Mouse (Mus musculus) forebrain, embryonic 15.5 days (tissue): ENCODE results near the gene Cul1. TPM values are rescaled to one million over a fixed set of nuclear protein-coding genes. Genes with fewer than 3 reads are reported as not detected.

Experiments
- ATAC-seq: fragments of 200-750 bp; cut with Nextera tagmentation; replicated peaks from 2 replicates; pipeline ENCODE4 v1.8.0; 2017; ENCODE audit warnings: mild to moderate bottlenecking, moderate TSS enrichment, moderate library complexity
- H3K27ac ChIP-seq: fragments of 300-500 bp; sonication (generic); replicated peaks from 2 replicates; pipeline ENCODE4 v1.5.1; 2015; ENCODE audit warnings: mild to moderate bottlenecking, inconsistent platforms
- H3K27me3 ChIP-seq: fragments of 300-500 bp; sonication (generic); 2 replicates; pipeline ENCODE4 v1.6.1; 2015; ENCODE audit warnings: inconsistent platforms
- H3K36me3 ChIP-seq: fragments of 300-500 bp; sonication (generic); 2 replicates; pipeline ENCODE4 v1.6.1; 2015; ENCODE audit warnings: mild to moderate bottlenecking, inconsistent platforms
- H3K4me1 ChIP-seq: fragments of 300-500 bp; sonication (generic); 2 replicates; pipeline ENCODE4 v1.6.1; 2015; ENCODE audit warnings: inconsistent platforms
- H3K4me2 ChIP-seq: fragments of 300-500 bp; sonication (generic); replicated peaks from 2 replicates; pipeline ENCODE4 v1.6.1; 2015; ENCODE audit warnings: mild to moderate bottlenecking, inconsistent platforms
- H3K4me3 ChIP-seq: fragments of 300-500 bp; sonication (generic); 2 replicates; pipeline ENCODE4 v1.5.1; 2015; ENCODE audit warnings: mild to moderate bottlenecking, inconsistent platforms
- H3K9ac ChIP-seq: fragments of 300-500 bp; sonication (generic); replicated peaks from 2 replicates; pipeline ENCODE4 v1.6.1; 2015; ENCODE audit warnings: mild to moderate bottlenecking, inconsistent platforms
- H3K9me3 ChIP-seq: fragments of 300-500 bp; sonication (generic); 2 replicates; pipeline ENCODE4 v1.6.1; 2016; ENCODE audit warnings: inconsistent platforms
- WGBS: fragments of 180-500 bp; shearing (Covaris S2); methylation state at CpG from one replicate; pipeline ENCODE4 v1.1.7; 2015; ENCODE audit warnings: mixed read lengths; 5-methylcytosine and 5-hydroxymethylcytosine counted together
- polyA plus RNA-seq: library from polyadenylated mRNA; unstranded; fragments of >200 nt; fragmentation: Nextera tagmentation; extraction: Ambion mirVana; gene quantifications from 2 replicates; pipeline ENCODE4 v1.2.1, GENCODE M21; 2015

The Cul1 gene
- polyA plus RNA-seq, 1 experiment from 2014 or later, result 183 TPM

DNA sequence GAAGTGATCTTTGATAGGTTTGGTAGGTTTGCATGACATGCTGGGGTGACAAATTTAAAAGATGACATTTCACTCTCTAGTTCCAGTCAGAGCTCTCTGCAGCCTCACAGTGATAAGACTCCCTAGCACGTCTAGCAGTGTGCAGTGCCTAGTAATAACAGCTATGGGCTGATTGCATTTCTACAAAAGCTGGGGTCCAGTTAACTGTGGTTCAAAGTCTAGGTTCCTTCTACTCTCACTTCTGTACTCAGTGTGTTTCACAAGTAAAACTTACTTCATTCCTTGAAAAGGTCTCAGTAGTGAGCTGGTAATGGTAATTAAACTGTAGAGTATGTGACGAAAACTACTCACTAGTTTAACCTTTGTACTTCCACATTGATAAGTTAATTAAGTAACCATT lies 66.8 kb downstream of the Cul1 start:
- H3K27ac ChIP-seq, result no peak overlapping the region
- H3K9ac ChIP-seq, result no peak overlapping the region
- WGBS, result 91% methylated on average over 2 of the region's 2 CpGs
- no peaks in the 10 kb centered on the region for H3K27me3 ChIP-seq
- H3K9me3 ChIP-seq, result no peaks in the 10 kb centered on the region
- no peak for ATAC-seq
- H3K4me1 ChIP-seq, result no peaks in the 10 kb centered on the region
- peaks cover 92% of the 10 kb centered on the region for H3K36me3 ChIP-seq
- no peak overlapping the region for H3K4me3 ChIP-seq
- H3K4me2 ChIP-seq, result no peak overlapping the region

- Histone ChIP-seq H3K4me2 (no peak overlapping the region), H3K4me3 (no peak overlapping the region), H3K27ac (no peak overlapping the region), H3K9me3 (no peaks in the 10 kb centered on the region), H3K4me1 (no peaks in the 10 kb centered on the region), H3K9ac (no peak overlapping the region), H3K36me3 (peaks cover 91% of the 10 kb centered on the region), H3K27me3 (no peaks in the 10 kb centered on the region)
- ATAC-seq, result no peak
- 95% methylated on average over 3 of the region's 3 CpGs for WGBS
Observed at GRCm38 (mm10) chr6:47522431-47522830, 69.2 kb downstream of the Cul1 start.

DNA sequence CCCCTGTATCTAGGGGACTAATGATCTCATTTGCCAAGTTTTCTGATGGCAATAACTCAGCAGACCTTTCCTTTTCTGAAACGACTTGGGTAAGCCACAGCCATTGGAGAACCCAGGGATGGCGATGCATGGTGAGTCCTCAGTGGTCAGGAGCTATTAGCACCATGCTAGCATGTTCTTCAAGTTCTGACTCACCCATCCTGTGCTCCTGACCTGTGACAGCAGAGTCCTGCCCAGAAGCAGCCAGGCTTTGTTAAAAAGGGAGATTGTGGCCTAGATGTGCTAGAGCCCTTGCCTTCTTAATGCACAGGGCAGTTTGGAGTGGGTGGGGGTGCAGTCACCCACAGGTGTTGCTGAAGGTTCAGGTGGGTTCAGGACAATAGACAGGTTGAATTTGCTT lies 71.8 kb downstream of the Cul1 start:
- Histone ChIP-seq H3K9me3 (no peaks in the 10 kb centered on the region), H3K27ac (no peak overlapping the region; the same call in 1 of the 2 replicates), H3K4me3 (no peak overlapping the region), H3K4me2 (no peak overlapping the region), H3K4me1 (no peaks in the 10 kb centered on the region), H3K36me3 (peaks cover 94% of the 10 kb centered on the region), H3K9ac (no peak overlapping the region), H3K27me3 (no peaks in the 10 kb centered on the region)
- no peak; the same call in 1 of the 2 replicates for ATAC-seq
- WGBS, result 87% methylated on average over 2 of the region's 2 CpGs

DNA sequence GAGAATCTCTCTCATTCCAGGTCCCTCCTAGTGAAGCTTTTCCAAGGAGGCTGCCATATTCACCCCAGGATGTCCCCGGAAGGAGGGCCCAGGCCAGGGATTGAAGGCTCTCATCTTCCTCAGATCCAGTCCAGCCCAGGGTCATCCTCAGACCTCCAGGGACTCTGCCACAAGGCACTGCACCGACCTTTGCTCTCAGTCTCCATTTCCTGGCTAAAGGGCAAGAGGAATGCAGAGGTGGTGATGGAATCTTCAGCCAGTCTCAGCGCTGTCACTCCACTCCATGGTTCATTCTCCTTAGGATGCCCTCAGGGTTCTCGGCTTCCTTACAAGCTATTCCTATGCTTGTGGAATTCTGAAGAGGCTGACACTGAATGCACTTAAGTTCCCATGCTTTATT lies 73.2 kb downstream of the Cul1 start:
- H3K4me1 ChIP-seq, result no peaks in the 10 kb centered on the region
- peak overlapping the region; percentile 24; the same call in 1 of the 2 replicates for H3K27ac ChIP-seq
- no peak for ATAC-seq
- no peaks in the 10 kb centered on the region for H3K27me3 ChIP-seq
- H3K4me2 ChIP-seq, result no peak overlapping the region
- 79% methylated on average over 4 of the region's 4 CpGs for WGBS
- H3K9ac ChIP-seq, result no peak overlapping the region
- peaks cover 96% of the 10 kb centered on the region for H3K36me3 ChIP-seq
- H3K4me3 ChIP-seq, result no peak overlapping the region
- H3K9me3 ChIP-seq, result no peaks in the 10 kb centered on the region

DNA sequence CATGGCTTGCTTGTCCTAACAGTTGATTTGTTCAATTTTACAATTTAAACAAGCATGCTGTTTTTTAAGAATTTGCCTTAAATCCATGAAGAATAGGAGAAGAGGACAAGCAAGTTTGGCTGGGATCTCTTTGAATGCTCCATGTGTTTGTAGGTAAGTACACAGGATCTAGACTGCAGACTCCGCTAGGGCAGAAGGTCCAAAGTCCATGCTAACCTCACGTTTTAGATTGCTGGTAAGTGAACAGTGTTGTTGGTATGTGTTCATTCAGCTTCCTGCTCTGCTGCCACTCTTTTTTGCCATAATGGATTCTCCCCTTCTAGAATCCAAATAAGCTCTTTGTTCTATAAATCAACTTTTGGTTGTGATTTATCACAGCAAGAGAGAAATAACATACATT lies 73.9 kb downstream of the Cul1 start:
- H3K27me3 ChIP-seq, result no peaks in the 10 kb centered on the region
- H3K4me3 ChIP-seq, result no peak overlapping the region
- 80% methylated on average over 2 of the region's 2 CpGs for WGBS
- H3K36me3 ChIP-seq, result peaks cover 93% of the 10 kb centered on the region
- no peak overlapping the region for H3K4me2 ChIP-seq
- no peak overlapping the region for H3K27ac ChIP-seq
- no peaks in the 10 kb centered on the region for H3K4me1 ChIP-seq
- no peaks in the 10 kb centered on the region for H3K9me3 ChIP-seq
- no peak for ATAC-seq
- H3K9ac ChIP-seq, result no peak overlapping the region

DNA sequence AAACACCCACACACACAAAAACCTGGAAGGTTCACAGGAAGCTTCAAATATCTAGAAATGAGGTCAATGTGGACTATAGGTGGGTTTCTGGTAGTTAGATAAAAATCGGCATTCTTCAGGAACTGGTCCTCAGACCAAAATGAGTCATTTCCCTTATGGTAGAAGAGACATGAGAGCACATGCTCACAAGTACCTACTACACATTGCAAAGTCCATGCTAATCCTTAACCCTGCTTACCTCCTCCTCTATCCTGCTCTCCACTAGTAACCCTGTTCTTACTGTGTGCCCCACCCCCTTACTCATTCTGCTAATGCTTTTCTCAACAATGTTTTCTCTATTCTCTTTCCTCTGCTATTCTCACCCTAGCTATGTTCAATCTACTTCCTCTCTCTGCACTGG lies 74.5 kb downstream of the Cul1 start:
- H3K9me3 ChIP-seq, result no peaks in the 10 kb centered on the region
- H3K4me3 ChIP-seq, result no peak overlapping the region
- no peaks in the 10 kb centered on the region for H3K27me3 ChIP-seq
- H3K4me1 ChIP-seq, result no peaks in the 10 kb centered on the region
- H3K4me2 ChIP-seq, result no peak overlapping the region
- H3K9ac ChIP-seq, result no peak overlapping the region
- 83% methylated on average over 1 of the region's 1 CpGs for WGBS
- no peak for ATAC-seq
- peaks cover 93% of the 10 kb centered on the region for H3K36me3 ChIP-seq
- no peak overlapping the region for H3K27ac ChIP-seq

- no peaks in the 10 kb centered on the region for H3K27me3 ChIP-seq
- H3K36me3 ChIP-seq, result peaks cover 87% of the 10 kb centered on the region
- H3K4me2 ChIP-seq, result no peak overlapping the region
- no peak overlapping the region for H3K9ac ChIP-seq
- H3K4me1 ChIP-seq, result no peaks in the 10 kb centered on the region
- H3K27ac ChIP-seq, result no peak overlapping the region
- H3K4me3 ChIP-seq, result no peak overlapping the region
- 81% methylated on average over 1 of the region's 1 CpGs for WGBS
- H3K9me3 ChIP-seq, result no peaks in the 10 kb centered on the region
- ATAC-seq, result no peak
Observed at GRCm38 (mm10) chr6:47532547-47532946, 79.3 kb downstream of the Cul1 start.

DNA sequence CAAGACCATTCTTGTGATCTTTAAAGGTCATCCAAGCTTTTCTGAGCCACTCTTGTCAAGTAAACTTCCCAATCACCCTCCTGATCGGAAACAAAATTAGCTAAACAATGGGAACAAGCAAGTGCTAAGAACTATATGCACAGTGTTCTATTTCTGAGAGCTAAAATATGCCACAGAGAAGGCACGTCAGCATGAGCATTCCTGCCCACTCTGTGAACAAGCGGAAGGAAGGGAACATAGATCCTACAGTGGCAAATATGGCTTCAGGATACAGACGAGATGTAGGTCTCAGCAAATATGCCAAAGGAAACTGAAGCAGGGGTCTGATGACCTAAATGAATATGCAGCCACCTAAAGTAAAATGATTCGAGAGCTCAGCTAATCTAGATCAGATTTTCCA lies 82.1 kb downstream of the Cul1 start:
- H3K4me3 ChIP-seq, result no peak overlapping the region
- ATAC-seq, result no peak
- no peak overlapping the region for H3K9ac ChIP-seq
- H3K4me1 ChIP-seq, result no peaks in the 10 kb centered on the region
- H3K4me2 ChIP-seq, result no peak overlapping the region
- H3K36me3 ChIP-seq, result peaks cover 63% of the 10 kb centered on the region
- no peak overlapping the region for H3K27ac ChIP-seq
- H3K9me3 ChIP-seq, result no peaks in the 10 kb centered on the region
- no peaks in the 10 kb centered on the region for H3K27me3 ChIP-seq
- 91% methylated on average over 5 of the region's 5 CpGs for WGBS

DNA sequence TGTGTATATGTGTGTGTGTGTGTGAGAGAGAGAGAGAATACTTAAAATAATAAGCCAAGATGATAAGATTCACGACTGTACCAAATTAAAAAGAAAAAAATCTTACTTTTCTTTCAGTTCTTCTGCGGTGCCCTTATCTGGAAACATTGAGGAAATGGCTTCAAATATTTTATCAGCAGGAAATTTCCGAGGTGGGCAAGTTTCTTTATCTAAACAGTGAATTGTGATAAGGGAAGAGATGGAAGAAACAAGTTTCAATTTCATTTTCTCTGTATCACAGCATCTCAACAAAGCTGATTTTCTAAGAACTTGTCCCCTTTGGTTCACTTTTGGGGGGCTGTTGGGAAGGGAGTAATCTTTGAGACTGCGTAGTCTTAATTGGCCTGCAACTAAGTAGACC lies 99.1 kb downstream of the Cul1 start:
- no peak overlapping the region for H3K4me2 ChIP-seq
- no peaks in the 10 kb centered on the region for H3K4me1 ChIP-seq
- no peaks in the 10 kb centered on the region for H3K9me3 ChIP-seq
- no peak overlapping the region for H3K4me3 ChIP-seq
- H3K9ac ChIP-seq, result no peak overlapping the region
- H3K27ac ChIP-seq, result no peak overlapping the region
- no peaks in the 10 kb centered on the region for H3K27me3 ChIP-seq
- H3K36me3 ChIP-seq, result peaks cover 76% of the 10 kb centered on the region
- ATAC-seq, result no peak
- 91% methylated on average over 4 of the region's 4 CpGs for WGBS

DNA sequence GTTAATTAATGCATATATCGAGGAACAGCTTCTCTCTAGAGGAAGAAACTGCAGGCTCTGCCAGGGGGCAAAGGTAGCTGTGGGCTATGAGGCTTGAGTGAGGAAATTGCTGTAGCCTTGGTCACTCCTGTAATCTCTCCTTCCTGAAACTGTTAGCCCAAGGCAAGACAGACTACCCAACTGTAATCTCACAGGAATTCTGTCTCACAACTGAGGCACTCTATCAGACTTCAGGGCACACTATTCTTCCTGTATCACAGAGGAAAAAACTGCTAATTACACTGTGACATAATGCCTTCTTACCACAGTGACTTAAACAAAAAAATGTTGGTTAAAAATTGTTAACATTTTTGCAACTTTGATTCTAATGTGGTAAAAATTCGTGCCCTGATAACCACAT lies 106.1 kb downstream of the Cul1 start:
- Histone ChIP-seq H3K27ac (no peak overlapping the region), H3K4me2 (no peak overlapping the region), H3K4me3 (no peak overlapping the region), H3K27me3 (no peaks in the 10 kb centered on the region), H3K9ac (no peak overlapping the region), H3K9me3 (no peaks in the 10 kb centered on the region), H3K4me1 (no peaks in the 10 kb centered on the region), H3K36me3 (peaks cover 49% of the 10 kb centered on the region)
- ATAC-seq, result no peak
- 90% methylated on average over 2 of the region's 2 CpGs for WGBS

DNA sequence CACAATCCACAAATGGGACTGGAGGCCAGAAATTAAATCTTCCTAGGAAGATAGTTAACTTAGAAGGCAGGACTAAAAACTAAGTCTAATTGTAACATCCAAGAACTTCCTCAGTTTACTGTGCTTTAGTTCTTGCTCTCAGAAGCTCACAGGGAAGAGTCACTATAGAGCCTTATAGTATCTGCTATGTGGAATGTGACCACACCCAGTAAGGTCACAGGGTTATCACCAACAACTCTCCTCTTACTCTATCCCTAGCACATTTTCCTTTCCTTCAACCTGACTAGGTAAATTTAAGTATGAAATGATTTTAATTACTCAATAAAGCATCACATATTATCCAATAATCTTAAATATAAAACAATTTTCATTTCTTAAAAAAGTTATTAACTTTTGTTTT lies 107.2 kb downstream of the Cul1 start:
- ATAC-seq, result no peak
- peaks cover 43% of the 10 kb centered on the region for H3K36me3 ChIP-seq
- no peak overlapping the region for H3K4me2 ChIP-seq
- H3K4me3 ChIP-seq, result no peak overlapping the region
- H3K27ac ChIP-seq, result no peak overlapping the region
- H3K9me3 ChIP-seq, result no peaks in the 10 kb centered on the region
- no peak overlapping the region for H3K9ac ChIP-seq
- no peaks in the 10 kb centered on the region for H3K27me3 ChIP-seq
- no peaks in the 10 kb centered on the region for H3K4me1 ChIP-seq

DNA sequence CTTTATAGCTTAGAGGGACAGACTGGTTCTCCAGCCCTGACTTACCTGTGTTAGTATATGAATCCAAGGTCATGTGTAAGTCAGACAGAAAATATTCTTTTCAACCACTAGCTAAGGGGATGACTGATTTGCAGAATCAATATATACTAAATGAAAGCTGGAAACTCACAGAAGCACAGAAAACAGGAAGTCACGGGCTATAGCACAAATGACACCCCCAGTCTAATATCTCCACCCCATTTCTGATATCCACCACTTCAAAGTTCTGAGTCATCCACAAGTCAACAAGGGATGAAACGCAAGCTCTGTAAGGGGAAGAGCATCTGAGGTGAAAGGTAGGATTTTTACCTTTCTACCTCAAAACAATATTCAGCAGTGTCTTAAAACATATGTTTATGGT lies 107.6 kb downstream of the Cul1 start:
- no peaks in the 10 kb centered on the region for H3K27me3 ChIP-seq
- no peak overlapping the region for H3K4me2 ChIP-seq
- H3K36me3 ChIP-seq, result peaks cover 39% of the 10 kb centered on the region
- no peak overlapping the region for H3K4me3 ChIP-seq
- ATAC-seq, result no peak
- no peaks in the 10 kb centered on the region for H3K9me3 ChIP-seq
- 92% methylated on average over 2 of the region's 2 CpGs for WGBS
- no peaks in the 10 kb centered on the region for H3K4me1 ChIP-seq
- H3K27ac ChIP-seq, result no peak overlapping the region
- H3K9ac ChIP-seq, result no peak overlapping the region

GRCm38 (mm10) chr6:47561426-47561825 lies 108.2 kb downstream of the Cul1 start:
- no peak overlapping the region for H3K9ac ChIP-seq
- no peaks in the 10 kb centered on the region for H3K4me1 ChIP-seq
- H3K36me3 ChIP-seq, result peaks cover 40% of the 10 kb centered on the region
- no peaks in the 10 kb centered on the region for H3K9me3 ChIP-seq
- no peak overlapping the region for H3K27ac ChIP-seq
- WGBS, result 84% methylated on average over 5 of the region's 5 CpGs
- H3K4me2 ChIP-seq, result no peak overlapping the region
- no peaks in the 10 kb centered on the region for H3K27me3 ChIP-seq
- no peak for ATAC-seq
- no peak overlapping the region for H3K4me3 ChIP-seq
